Mouse (Mus musculus) hindbrain, postnatal 0 days (tissue): Measurements from ENCODE around the gene 4921517D22Rik. TPM values are rescaled to one million over a fixed set of nuclear protein-coding genes. Genes with fewer than 3 reads are reported as not detected.
A peak's percentile ranks its signal among the peaks of the same experiment; 100 is the strongest.

ENCODE experiments used
- ATAC-seq: fragments of 200-750 bp; cut with Nextera tagmentation; 2 replicates; pipeline ENCODE4 v1.8.0; 2017; ENCODE audit warnings: mild to moderate bottlenecking, moderate TSS enrichment, moderate library complexity
- DNase-seq: peaks from one replicate; pipeline ENCODE4 v3.0.0-alpha.2; 2015; ENCODE audit warnings: low spot score
- H3K27ac ChIP-seq: fragments of 300-500 bp; sonication (generic); 2 replicates; pipeline ENCODE4 v1.5.1; 2014; ENCODE audit warnings: mild to moderate bottlenecking
- H3K27me3 ChIP-seq: fragments of 300-500 bp; sonication (generic); 2 replicates; pipeline ENCODE4 v1.6.1; 2014; ENCODE audit warnings: low read length, mixed read lengths; ENCODE audit not compliant: insufficient read depth
- H3K36me3 ChIP-seq: fragments of 300-500 bp; sonication (generic); 2 replicates; pipeline ENCODE4 v1.6.1; 2014; ENCODE audit warnings: low read length, mixed read lengths; ENCODE audit not compliant: insufficient read depth
- H3K4me1 ChIP-seq: fragments of 300-500 bp; sonication (generic); 2 replicates; pipeline ENCODE4 v1.6.1; 2014; ENCODE audit warnings: antibody characterized with exemption, low read length, mixed read lengths; ENCODE audit not compliant: insufficient read depth
- H3K4me2 ChIP-seq: fragments of 300-500 bp; sonication (generic); 2 replicates; pipeline ENCODE4 v1.6.1; 2014; ENCODE audit warnings: low read depth, mild to moderate bottlenecking, low read length, moderate library complexity, mixed read lengths
- H3K4me3 ChIP-seq: fragments of 300-500 bp; sonication (generic); 2 replicates; pipeline ENCODE4 v1.5.1; 2014; ENCODE audit warnings: low read length
- H3K9ac ChIP-seq: fragments of 300-500 bp; sonication (generic); replicated peaks from 2 replicates; pipeline ENCODE4 v1.6.1; 2014; ENCODE audit warnings: mild to moderate bottlenecking, low read length, moderate library complexity, mixed read lengths
- H3K9me3 ChIP-seq: fragments of 300-500 bp; sonication (generic); 2 replicates; pipeline ENCODE4 v1.6.1; 2016; ENCODE audit warnings: low read length, mixed read lengths
- CTCF ChIP-seq: IDR thresholded peaks from 2 replicates; pipeline ENCODE4 v1.5.1; 2016; ENCODE audit warnings: antibody characterized with exemption, control low read depth, low read depth
- WGBS: fragments of 180-500 bp; shearing (Covaris S2); extraction: QIAGEN DNeasy Blood & Tissue Kit; methylation state at CpG from one replicate; pipeline ENCODE4 v1.1.7; 2014; 5-methylcytosine and 5-hydroxymethylcytosine counted together
- polyA plus RNA-seq: library from polyadenylated mRNA; unstranded; fragments of >200 nt; fragmentation: Nextera tagmentation; extraction: Ambion mirVana; gene quantifications from 2 replicates; pipeline ENCODE4 v1.2.1, GENCODE M21; 2015
- total RNA-seq: library from RNA; depleted of rRNA; stranded (reverse); fragments of >200 nt; gene quantifications from 2 replicates; pipeline ENCODE4 v1.2.3, GENCODE M21; 2014

4921517D22Rik gene
- total and polyA plus RNA-seq, 2 experiments from 2014 or later, result not detected

- no peak overlapping the region for H3K4me3 ChIP-seq
- no peak overlapping the region for H3K27ac ChIP-seq
- no peaks in the 10 kb centered on the region for H3K36me3 ChIP-seq
- H3K9me3 ChIP-seq, result no peaks in the 10 kb centered on the region
- no peaks in the 10 kb centered on the region for H3K27me3 ChIP-seq
- TF ChIP-seq CTCF, result no peak
- no peak overlapping the region for H3K4me2 ChIP-seq
- H3K9ac ChIP-seq, result no peak overlapping the region
- 50% methylated on average over 7 of the region's 7 CpGs for WGBS
- no peaks in the 10 kb centered on the region for H3K4me1 ChIP-seq
- ATAC-seq, result no peak
- no peak for DNase-seq
Observed at GRCm38 (mm10) chr13:59682629-59683028, 11.3 kb downstream of the 4921517D22Rik start.

GRCm38 (mm10) chr13:59679908-59680307, 14.0 kb downstream of the 4921517D22Rik start:
- H3K36me3 ChIP-seq, result no peaks in the 10 kb centered on the region
- no peak for TF ChIP-seq CTCF
- no peak overlapping the region for H3K4me2 ChIP-seq
- H3K4me1 ChIP-seq, result no peaks in the 10 kb centered on the region
- no peaks in the 10 kb centered on the region for H3K9me3 ChIP-seq
- DNase-seq (no peak), ATAC-seq (no peak)
- WGBS, result 78% methylated on average over 4 of the region's 4 CpGs
- no peak overlapping the region for H3K9ac ChIP-seq
- no peaks in the 10 kb centered on the region for H3K27me3 ChIP-seq
- no peak overlapping the region for H3K27ac ChIP-seq
- H3K4me3 ChIP-seq, result no peak overlapping the region

GRCm38 (mm10) chr13:59679306-59679705, 14.6 kb downstream of the 4921517D22Rik start:
- no peaks in the 10 kb centered on the region for H3K4me1 ChIP-seq
- ATAC-seq (no peak), DNase-seq (no peak)
- WGBS, result 64% methylated on average over 4 of the region's 4 CpGs
- no peaks in the 10 kb centered on the region for H3K36me3 ChIP-seq
- H3K4me2 ChIP-seq, result no peak overlapping the region
- H3K4me3 ChIP-seq, result no peak overlapping the region
- H3K27me3 ChIP-seq, result no peaks in the 10 kb centered on the region
- H3K9ac ChIP-seq, result no peak overlapping the region
- TF ChIP-seq CTCF, result no peak
- H3K9me3 ChIP-seq, result no peaks in the 10 kb centered on the region
- H3K27ac ChIP-seq, result no peak overlapping the region

GRCm38 (mm10) chr13:59676316-59677229, 17.3 kb downstream of the 4921517D22Rik start:
- TF ChIP-seq CTCF, result no peak
- Histone ChIP-seq H3K4me2 (no peak overlapping the region), H3K4me3 (no peak overlapping the region), H3K27me3 (no peaks in the 10 kb centered on the region), H3K4me1 (0 out of 2 replicates have a peak, but pooled peaks cover 3% of the 10 kb centered on the region), H3K36me3 (no peaks in the 10 kb centered on the region), H3K9me3 (no peaks in the 10 kb centered on the region), H3K9ac (no peak overlapping the region), H3K27ac (no peak overlapping the region)
- ATAC-seq, result no peak
- 79% methylated on average over 11 of the region's 12 CpGs for WGBS
- DNase-seq, result no peak

GRCm38 (mm10) chr13:59675151-59676011, 18.5 kb downstream of the 4921517D22Rik start, which contains the start of gene Golm1:
Gene Golm1 (minus strand): TSS chr13:59675811.
- no peaks in the 10 kb centered on the region for H3K36me3 ChIP-seq
- H3K27ac ChIP-seq, result peak within 1 kb of the TSS; percentile 66
- H3K9me3 ChIP-seq, result no peaks in the 10 kb centered on the region
- H3K27me3 ChIP-seq, result no peaks in the 10 kb centered on the region
- TF ChIP-seq CTCF, result no peak
- peak within 1 kb of the TSS; percentile 76 for H3K9ac ChIP-seq
- H3K4me3 ChIP-seq, result peak within 1 kb of the TSS; percentile 80
- H3K4me2 ChIP-seq, result peak within 1 kb of the TSS; percentile 80
- ATAC-seq (peak; percentile 81), DNase-seq (peak; percentile 69)
- 0 out of 2 replicates have a peak, but pooled peaks cover 3% of the 10 kb centered on the region for H3K4me1 ChIP-seq
- 1% methylated on average over 54 of the region's 61 CpGs for WGBS

GRCm38 (mm10) chr13:59674761-59675150, 19.2 kb downstream of the 4921517D22Rik start:
- ATAC-seq, result no peak

More at GRCm38 (mm10) chr13:59674761-59675150, 19.2 kb downstream of the 4921517D22Rik start:
- Histone ChIP-seq H3K27ac (peak overlapping the region; percentile 66; the same call in 1 of the 2 replicates), H3K36me3 (no peaks in the 10 kb centered on the region), H3K9me3 (no peaks in the 10 kb centered on the region), H3K9ac (peak overlapping the region; percentile 76), H3K27me3 (no peaks in the 10 kb centered on the region), H3K4me2 (peak overlapping the region; percentile 80), H3K4me3 (peak overlapping the region; percentile 80), H3K4me1 (0 out of 2 replicates have a peak, but pooled peaks cover 3% of the 10 kb centered on the region)
- no peak for TF ChIP-seq CTCF
- DNase-seq, result peak; percentile 28
- 1% methylated on average over 13 of the region's 13 CpGs for WGBS
